Mouse (Mus musculus): Measurements from ENCODE around the gene Pla2g6.

DNA sequence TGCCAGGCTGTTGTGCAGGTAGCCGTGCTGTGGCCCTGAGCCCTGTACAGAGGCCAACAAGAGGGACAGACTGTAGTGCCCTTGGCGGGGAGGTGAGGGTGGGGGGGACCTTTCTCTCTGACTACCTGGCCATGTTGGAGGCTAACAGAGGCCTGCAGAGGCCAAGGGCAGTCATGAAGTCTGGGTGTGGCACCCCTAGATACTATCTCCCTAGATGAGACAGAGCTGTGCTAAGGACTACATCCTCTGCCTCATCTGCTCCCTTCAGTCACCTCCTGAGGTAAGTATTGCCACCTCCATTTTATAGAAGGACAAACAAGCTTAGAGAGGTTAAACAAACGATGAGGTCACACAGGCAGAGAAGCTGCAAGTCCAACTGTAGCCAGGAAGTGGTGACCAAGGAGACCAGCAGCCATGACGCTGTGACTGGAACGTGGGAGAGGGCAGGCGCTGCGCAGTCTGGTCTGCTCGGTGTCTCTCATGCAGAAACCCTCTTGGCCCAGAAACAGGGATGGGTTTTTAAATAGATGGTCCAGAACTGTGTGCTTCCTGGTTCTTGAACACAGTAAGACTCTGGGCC is 40.8 kb upstream of the Pla2g6 start:
- TF ChIP-seq CTCF (IDR thresholded peaks at IDR 0.05; ENCODE audit: low read depth) (no peak), EP300 (IDR thresholded peaks at IDR 0.05; ENCODE audit: low read depth) (no peak)

Measured in heart, postnatal 0 days (tissue).